Comparison of ENCODE assay signal across 10 mouse cellular contexts in the genomic region with DNA sequence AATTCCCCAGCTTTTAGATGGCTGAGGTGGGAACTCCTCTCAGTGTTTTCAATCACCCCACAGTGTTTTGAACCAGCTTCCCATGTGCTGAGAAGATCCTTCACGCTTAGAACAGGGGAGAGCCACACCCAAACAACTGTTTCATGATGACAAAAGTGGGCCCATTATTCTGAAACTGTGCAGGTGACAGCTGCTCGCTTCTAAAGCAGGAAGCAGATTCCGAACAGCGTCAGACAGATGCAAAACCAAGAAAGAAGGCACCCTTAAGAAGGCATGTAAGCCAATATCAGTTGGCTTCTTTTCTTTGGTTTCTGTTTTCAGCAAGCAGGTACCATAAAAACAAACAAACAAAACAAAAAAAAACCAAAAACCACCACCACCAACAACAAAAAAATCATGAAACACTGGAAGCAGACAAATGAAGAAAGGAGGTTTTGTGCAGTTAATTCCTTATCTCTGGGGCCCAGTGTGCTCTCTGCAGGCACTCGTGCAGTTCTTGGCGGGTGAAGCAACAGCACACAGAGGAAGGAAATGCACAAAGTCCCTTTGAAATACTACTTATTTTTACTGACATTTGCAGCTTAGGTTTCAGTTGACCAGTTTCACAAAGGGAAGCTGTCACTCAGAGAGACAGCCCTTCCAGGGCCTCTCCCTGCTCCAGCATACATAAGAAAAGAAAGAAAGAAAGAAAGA. TPM values are rescaled to one million over a fixed set of nuclear protein-coding genes. Genes with fewer than 3 reads are reported as not detected.
DNase-seq lines count a peak whose midpoint lies in the region; ATAC-seq and TF ChIP-seq lines count a peak whose summit lies in the region.
"Had no signal": no experiment of that assay in that cellular context is flagged by ENCODE, and none has a peak within 500 bp of the region (broad histone marks: within the 10 kb centered on the region; RNA-seq: fewer than 3 reads in every experiment).

No protein-coding gene starts in this region.

- TF ChIP-seq POLR2A in embryonic fibroblast, embryonic 13.5 days (IDR thresholded peaks at IDR 0.05; ENCODE audit: low read depth, low read length) = no peak

- ATAC-seq in lung, embryonic 15.5 days (ENCODE audit: borderline replicate concordance, extremely low read depth, low FRiP score, low TSS enrichment) = no peak
- peak; percentile 72 for ATAC-seq in liver, embryonic 16.5 days (ENCODE audit: low read depth)
- ATAC-seq in hindbrain, embryonic 12.5 days (ENCODE audit: low FRiP score) = no peak

- WGBS in lung, embryonic 15.5 days = 42% methylated on average over 6 of the region's 6 CpGs
- WGBS in liver, embryonic 16.5 days (ENCODE audit: insufficient replicate concordance) = 12% methylated on average over 6 of the region's 6 CpGs
- 52% methylated on average over 6 of the region's 6 CpGs for WGBS in hindbrain, embryonic 12.5 days

- no peaks in the 10 kb centered on the region for H3K36me3 ChIP-seq in lung, embryonic 15.5 days
- no peaks in the 10 kb centered on the region for H3K36me3 ChIP-seq in liver, embryonic 16.5 days (ENCODE audit: control insufficient read depth, insufficient read depth)
- H3K36me3 ChIP-seq in hindbrain, embryonic 12.5 days = no peaks in the 10 kb centered on the region
- H3K36me3 ChIP-seq: embryonic facial prominence, embryonic 12.5 days; neural tube, embryonic 12.5 days had no signal

- H3K27me3 ChIP-seq in lung, embryonic 15.5 days = no peaks in the 10 kb centered on the region
- no peaks in the 10 kb centered on the region for H3K27me3 ChIP-seq in liver, embryonic 16.5 days (ENCODE audit: control insufficient read depth, insufficient read depth, low read depth, low read length)
- no peaks in the 10 kb centered on the region for H3K27me3 ChIP-seq in hindbrain, embryonic 12.5 days
- H3K27me3 ChIP-seq: embryonic facial prominence, embryonic 12.5 days; neural tube, embryonic 12.5 days had no signal

- peak overlapping the region; percentile 47 for H3K27ac ChIP-seq in lung, embryonic 15.5 days
- H3K27ac ChIP-seq in embryonic fibroblast, embryonic 13.5 days (ENCODE audit: insufficient read depth, low read length) = peak overlapping the region; percentile 17; the same call in 1 of the 2 replicates
- peak overlapping the region; percentile 64 for H3K27ac ChIP-seq in liver, embryonic 16.5 days (ENCODE audit: low read length)
- H3K27ac ChIP-seq in hindbrain, embryonic 12.5 days = no peak overlapping the region
- H3K27ac ChIP-seq: embryonic facial prominence, embryonic 12.5 days; neural tube, embryonic 12.5 days had no signal

- no peak overlapping the region for H3K4me3 ChIP-seq in lung, embryonic 15.5 days
- H3K4me3 ChIP-seq in embryonic fibroblast, embryonic 13.5 days (ENCODE audit: insufficient read depth, low read length) = no peak overlapping the region
- peak overlapping the region; percentile 9; the same call in 1 of the 2 replicates for H3K4me3 ChIP-seq in liver, embryonic 16.5 days (ENCODE audit: low read depth, low read length)
- no peak overlapping the region for H3K4me3 ChIP-seq in hindbrain, embryonic 12.5 days
- H3K4me3 ChIP-seq: embryonic facial prominence, embryonic 12.5 days; neural tube, embryonic 12.5 days had no signal

- TF ChIP-seq CTCF in embryonic fibroblast, embryonic 13.5 days (IDR thresholded peaks at IDR 0.05; ENCODE audit: borderline replicate concordance, insufficient read depth, low read length) = no peak

- no peak overlapping the region for H3K4me2 ChIP-seq in lung, embryonic 15.5 days
- peak overlapping the region; percentile 41 for H3K4me2 ChIP-seq in liver, embryonic 16.5 days (ENCODE audit: low read depth, low read length)
- no peak overlapping the region for H3K4me2 ChIP-seq in hindbrain, embryonic 12.5 days (replicated peaks)
- H3K4me2 ChIP-seq: embryonic facial prominence, embryonic 12.5 days; neural tube, embryonic 12.5 days had no signal

- no peak for DNase-seq in lung, postnatal 4 days
- DNase-seq in thymus, postnatal 10 days (ENCODE audit: low spot score in 2 of 2) = peak; percentile 67 to 77
- DNase-seq in cerebellum, adult 11 months = no peak
- DNase-seq in MN1 (ENCODE audit: low spot score) = no peak

- no peak overlapping the region for H3K9ac ChIP-seq in lung, embryonic 15.5 days
- H3K9ac ChIP-seq in liver, embryonic 16.5 days (ENCODE audit: low read depth, low read length) = no peak overlapping the region
- no peak overlapping the region for H3K9ac ChIP-seq in hindbrain, embryonic 12.5 days
- H3K9ac ChIP-seq: embryonic facial prominence, embryonic 12.5 days; neural tube, embryonic 12.5 days had no signal

- H3K4me1 ChIP-seq in lung, embryonic 15.5 days = peaks cover 12% of the 10 kb centered on the region
- peaks cover 20% of the 10 kb centered on the region; the same call in 1 of the 2 replicates for H3K4me1 ChIP-seq in embryonic fibroblast, embryonic 13.5 days (ENCODE audit: control insufficient read depth, insufficient read depth, low read length)
- H3K4me1 ChIP-seq in liver, embryonic 16.5 days (ENCODE audit: control insufficient read depth, low read depth, low read length) = peaks cover 12% of the 10 kb centered on the region
- 0 out of 2 replicates have a peak, but pooled peaks cover 4% of the 10 kb centered on the region for H3K4me1 ChIP-seq in hindbrain, embryonic 12.5 days
- H3K4me1 ChIP-seq: embryonic facial prominence, embryonic 12.5 days; neural tube, embryonic 12.5 days had no signal

- no peaks in the 10 kb centered on the region for H3K9me3 ChIP-seq in lung, embryonic 15.5 days
- no peaks in the 10 kb centered on the region for H3K9me3 ChIP-seq in liver, embryonic 16.5 days (replicated peaks; ENCODE audit: control insufficient read depth, low read length)
- H3K9me3 ChIP-seq in hindbrain, embryonic 12.5 days (replicated peaks) = no peaks in the 10 kb centered on the region
- H3K9me3 ChIP-seq: embryonic facial prominence, embryonic 12.5 days; neural tube, embryonic 12.5 days had no signal

RNA-seq across cellular contexts. Expression of gene Cd44, which starts 33.9 kb away (rescaled TPM):
- 30.0 and 30.9 TPM in 2 replicates for polyA plus RNA-seq in lung, embryonic 15.5 days (2015; fragmentation: Nextera tagmentation; extraction: Ambion mirVana)
- 255 and 594 TPM in 2 replicates for polyA plus RNA-seq in embryonic fibroblast, embryonic 13.5 days (2011; ENCODE audit: insufficient read length, low read depth, missing spikeins)
- 14.5 and 15.8 TPM in 2 replicates for polyA plus RNA-seq in liver, embryonic 16.5 days (2015; fragmentation: Nextera tagmentation; extraction: Ambion mirVana)
- 3.9 and 5.4 TPM in 2 replicates for polyA plus RNA-seq in hindbrain, embryonic 12.5 days (2016; fragmentation: Nextera tagmentation; extraction: Ambion mirVana)

Comparison
In these comparisons a context has a peak if more than half of its experiments do, and no peak if none do; other contexts are left out.
1. DNase-seq: peak in thymus, postnatal 10 days (2 of 2); none in lung, postnatal 4 days (0 of 2), cerebellum, adult 11 months (single experiment) and MN1 (single experiment).